Mouse (Mus musculus): ENCODE measurements around the gene Gfi1.

DNA sequence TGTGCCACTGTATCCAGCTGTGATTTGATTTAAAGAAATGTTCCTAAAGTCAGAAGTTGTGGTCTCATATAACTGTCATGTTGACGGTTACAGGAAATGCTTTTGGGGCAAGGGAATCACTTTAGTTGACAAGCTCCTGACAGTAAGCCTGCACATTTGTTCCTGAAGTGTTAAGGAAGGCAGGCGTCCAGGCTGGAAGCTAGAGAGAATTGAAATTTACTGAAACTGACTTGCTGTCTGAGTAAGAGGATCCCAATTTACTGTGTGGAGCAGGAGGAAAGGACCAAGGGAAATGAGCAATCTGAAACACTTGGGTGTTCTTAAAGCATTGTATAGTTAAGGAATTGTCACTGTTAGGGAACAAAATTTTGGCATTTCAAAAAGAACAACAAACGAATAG lies 6.6 kb downstream of the Gfi1 start:
- no peak for TF ChIP-seq IRF4 (IDR thresholded peaks at IDR 0.05; ENCODE audit: low read depth, low read length)
- no peak for TF ChIP-seq MAX (IDR thresholded peaks at IDR 0.05; ENCODE audit: low read length)
- TF ChIP-seq CTCF (conservative IDR thresholded peaks at IDR 0.05 in 1 of 2, IDR thresholded peaks at IDR 0.05 in 1 of 2; ENCODE audit: low read depth in 2 of 2, low read length in 2 of 2), result no peak
- TF ChIP-seq SIN3A (IDR thresholded peaks at IDR 0.05; ENCODE audit: low read length), result no peak
- TF ChIP-seq JUND (conservative IDR thresholded peaks at IDR 0.05; ENCODE audit: low read depth, low read length), result no peak
- no peak for TF ChIP-seq POLR2A (IDR thresholded peaks at IDR 0.05; ENCODE audit: low read depth, low read length)
- no peak for TF ChIP-seq EP300 (IDR thresholded peaks at IDR 0.05; ENCODE audit: low read length)
- no peak for TF ChIP-seq NRF1 (IDR thresholded peaks at IDR 0.05; ENCODE audit: low read depth, low read length)
- TF ChIP-seq ZMIZ1 (IDR thresholded peaks at IDR 0.05; ENCODE audit: low read depth, low read length), result no peak
- TF ChIP-seq USF2 (conservative IDR thresholded peaks at IDR 0.05; ENCODE audit: low read depth, low read length), result no peak
- no peak for TF ChIP-seq HCFC1 (IDR thresholded peaks at IDR 0.05; ENCODE audit: low read depth, low read length)
- TF ChIP-seq E2F4 (IDR thresholded peaks at IDR 0.05; ENCODE audit: insufficient replicate concordance, low read depth, low read length), result no peak

Data from CH12.LX (cell line).